Mouse (Mus musculus): ENCODE results near the gene Elk3.

Elk3 gene

GRCm38 (mm10) chr10:93267509-93267908, 43.4 kb downstream of the Elk3 start:
- DNase-seq (ENCODE audit: low read depth), result no peak

- no peak for DNase-seq (ENCODE audit: low read depth)
Observed at GRCm38 (mm10) chr10:93266521-93266920, 44.4 kb downstream of the Elk3 start.

- peak; percentile 64 for DNase-seq (ENCODE audit: low read depth)
Observed at GRCm38 (mm10) chr10:93265833-93266232, 45.1 kb downstream of the Elk3 start.

DNA sequence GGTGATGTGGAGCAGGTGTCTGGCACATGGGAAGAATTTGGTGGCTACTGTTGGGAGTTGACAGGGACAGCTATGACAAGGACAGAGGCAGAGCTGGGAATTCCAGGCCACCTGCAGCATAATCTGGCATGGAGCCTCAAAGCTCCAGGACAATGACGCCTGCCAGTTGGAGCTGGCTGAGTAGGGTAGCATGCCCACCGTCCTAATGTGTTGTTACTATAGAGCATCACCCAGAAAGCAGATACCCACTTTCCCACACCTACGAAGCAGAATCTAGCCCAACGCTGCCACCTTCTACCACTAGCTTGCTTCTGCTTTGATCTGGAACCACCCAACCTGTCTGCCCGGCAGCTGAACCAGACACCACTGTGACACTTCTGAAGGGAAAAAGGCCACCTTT, 46.9 kb downstream of the Elk3 start:
- DNase-seq (ENCODE audit: low read depth), result no peak

GRCm38 (mm10) chr10:93263431-93263830, 47.5 kb downstream of the Elk3 start:
- DNase-seq (ENCODE audit: low read depth), result no peak

DNA sequence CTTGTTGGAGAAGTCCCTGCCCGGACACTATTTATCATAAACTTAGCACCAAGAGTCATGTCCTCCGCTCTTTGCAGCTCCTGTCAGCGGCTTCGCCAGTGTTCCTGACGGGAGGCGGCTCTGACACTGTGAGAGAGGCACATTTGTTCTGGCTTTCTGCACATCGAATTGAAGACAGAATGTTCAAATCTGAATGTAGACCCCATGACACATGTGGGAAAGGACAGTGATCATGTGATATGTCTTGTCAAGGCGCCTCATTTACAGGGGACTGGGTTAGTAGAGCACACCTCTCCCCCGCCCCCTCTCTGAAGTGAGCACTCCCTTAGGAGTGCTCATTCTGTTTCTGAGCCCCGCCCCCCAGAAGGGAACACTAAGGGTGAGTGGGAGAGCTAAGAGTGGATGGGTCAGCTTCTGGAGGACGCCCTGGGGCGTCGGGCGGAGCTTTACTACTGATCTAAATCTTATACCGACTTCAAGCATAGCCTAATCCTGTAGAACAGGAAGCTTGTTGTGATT, 48.9 kb downstream of the Elk3 start:
- peak; percentile 45 for DNase-seq (ENCODE audit: low read depth)

DNA sequence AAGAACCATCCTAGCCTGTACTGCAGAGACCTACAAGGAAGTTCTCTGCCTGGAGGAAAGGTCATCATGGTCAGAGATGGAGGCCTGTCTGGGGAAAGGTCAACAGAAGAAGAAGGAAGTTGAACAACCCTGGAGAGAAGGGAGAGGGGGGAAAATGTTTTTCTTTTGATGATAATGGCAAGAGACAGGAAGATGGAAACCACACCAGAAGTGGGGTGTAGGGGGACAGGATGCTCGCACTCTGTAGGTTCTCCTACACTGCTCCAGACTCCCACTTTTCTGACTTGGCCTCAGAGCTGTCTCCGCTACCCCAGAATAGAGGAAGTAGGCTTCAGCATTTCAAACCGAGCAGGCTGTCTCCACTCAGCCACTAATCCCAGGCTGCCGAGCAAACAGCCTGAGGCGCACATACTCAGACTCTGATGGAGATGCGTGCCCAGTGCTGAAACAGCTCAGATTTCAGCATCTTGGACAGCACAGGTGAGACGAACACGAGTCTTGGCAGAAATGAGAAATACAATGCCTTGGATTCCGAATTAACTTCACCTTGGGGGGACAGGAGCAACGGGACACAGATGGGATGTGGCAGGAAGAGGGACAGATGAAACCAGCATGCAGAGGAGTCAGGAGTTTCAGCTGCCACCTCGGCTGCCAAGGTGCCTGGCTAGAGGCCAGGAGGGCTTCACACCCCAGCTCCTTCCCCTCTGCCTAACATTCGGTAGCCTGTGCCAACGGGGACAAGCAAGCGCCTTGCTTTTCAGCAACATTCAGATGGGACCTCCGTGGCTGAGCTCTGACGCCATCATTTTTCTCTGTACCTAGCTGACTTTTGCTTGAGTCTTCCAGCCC, 49.6 kb downstream of the Elk3 start:
- DNase-seq (ENCODE audit: low read depth), result peak; percentile 88

DNA sequence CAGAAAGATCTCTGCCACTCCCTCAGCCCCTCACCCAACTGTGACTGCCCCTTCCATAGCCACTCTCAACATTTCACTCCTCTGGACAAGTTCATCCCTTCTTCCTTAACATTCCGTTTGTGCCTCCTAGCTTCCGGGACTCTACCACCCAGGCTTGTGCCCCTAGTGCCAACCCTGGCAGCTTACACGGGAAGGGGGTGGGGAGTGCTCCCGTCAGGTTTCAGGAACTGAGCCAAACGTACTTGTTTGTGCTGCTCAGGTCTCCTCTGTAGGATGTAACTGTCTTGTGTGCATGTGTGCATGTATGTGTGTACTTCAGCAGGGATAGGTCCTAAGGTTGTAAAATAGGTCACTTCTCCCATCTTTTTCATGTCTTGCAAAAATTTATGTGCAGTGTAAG, 51.1 kb downstream of the Elk3 start:
- no peak for DNase-seq (ENCODE audit: low read depth)

GRCm38 (mm10) chr10:93255294-93255693, 55.6 kb downstream of the Elk3 start:
- no peak for DNase-seq (ENCODE audit: low read depth)

DNA sequence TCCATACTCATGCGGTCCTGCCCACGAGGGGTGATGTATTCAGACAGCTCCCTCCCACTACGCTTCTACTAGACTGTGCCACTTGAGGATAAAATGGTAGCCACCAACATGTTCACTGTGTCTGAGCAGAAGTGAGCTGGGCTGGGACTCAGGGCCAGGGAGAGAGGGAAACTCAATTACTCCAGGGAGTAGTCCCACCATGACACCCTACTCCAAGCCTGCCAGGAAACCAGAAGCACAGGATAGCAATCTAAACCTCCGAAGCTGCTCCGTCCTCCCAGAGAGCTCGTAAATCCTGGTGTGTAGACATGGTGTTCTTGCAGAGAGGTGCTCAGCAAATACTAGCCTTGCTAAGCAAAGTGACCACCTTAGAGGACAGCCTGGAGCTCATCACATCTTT, 57.8 kb downstream of the Elk3 start:
- no peak for DNase-seq (ENCODE audit: low read depth)

DNA sequence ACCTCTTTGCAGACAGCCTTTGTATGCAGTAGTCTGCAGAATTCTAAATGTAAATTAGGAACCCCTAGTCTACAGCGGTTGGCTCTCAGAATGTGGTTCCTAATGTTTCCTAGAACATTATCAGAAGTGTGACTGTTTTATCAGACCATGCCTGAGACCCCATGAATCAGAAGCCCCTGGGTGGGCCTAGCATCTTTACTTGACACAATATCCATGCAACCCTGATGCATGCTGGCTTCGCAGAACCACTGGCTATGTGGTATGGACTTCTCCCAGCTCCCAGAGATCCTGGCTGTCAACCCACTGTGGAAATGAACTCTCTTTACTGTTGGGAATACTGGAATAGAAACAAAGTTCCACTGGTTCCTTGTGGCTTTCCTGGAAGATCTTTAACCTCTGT, 58.3 kb downstream of the Elk3 start:
- DNase-seq (ENCODE audit: low read depth), result no peak

DNA sequence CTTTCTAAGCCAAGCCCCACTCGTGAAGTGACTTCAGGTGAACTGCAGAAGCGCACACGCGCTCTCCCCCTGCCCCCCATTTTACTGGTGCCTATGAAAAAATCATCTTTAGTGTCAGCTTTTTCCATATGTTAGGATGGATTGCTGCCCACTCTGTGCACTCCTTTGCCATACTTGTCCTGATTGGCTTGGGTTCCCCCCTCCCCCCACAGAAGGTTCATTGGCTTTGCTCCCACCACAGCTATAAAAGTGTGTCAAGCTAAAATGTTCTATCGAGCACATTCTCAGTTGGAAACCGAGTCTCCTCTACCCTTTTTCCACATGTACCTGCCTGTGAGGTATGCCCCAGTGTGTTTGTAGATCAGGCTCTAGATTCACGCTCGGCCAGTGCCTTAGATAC, 59.5 kb downstream of the Elk3 start:
- DNase-seq (ENCODE audit: low read depth), result no peak

- DNase-seq (ENCODE audit: low read depth), result no peak
Observed at GRCm38 (mm10) chr10:93250436-93251317, 60.3 kb downstream of the Elk3 start.

- no peak for DNase-seq (ENCODE audit: low read depth)
Observed at GRCm38 (mm10) chr10:93249901-93250300, 61.0 kb downstream of the Elk3 start.

- DNase-seq (ENCODE audit: low read depth), result no peak
Observed at GRCm38 (mm10) chr10:93248416-93248815, 62.5 kb downstream of the Elk3 start.

GRCm38 (mm10) chr10:93247902-93248301, 63.0 kb downstream of the Elk3 start:
- DNase-seq (ENCODE audit: low read depth), result no peak

GRCm38 (mm10) chr10:93247422-93247821, 63.5 kb downstream of the Elk3 start:
- no peak for DNase-seq (ENCODE audit: low read depth)

GRCm38 (mm10) chr10:93246185-93246920, 64.6 kb downstream of the Elk3 start:
- peak; percentile 68 for DNase-seq (ENCODE audit: low read depth)

- no peak for DNase-seq (ENCODE audit: low read depth)
Observed at GRCm38 (mm10) chr10:93244209-93244705, 66.7 kb downstream of the Elk3 start.

DNA sequence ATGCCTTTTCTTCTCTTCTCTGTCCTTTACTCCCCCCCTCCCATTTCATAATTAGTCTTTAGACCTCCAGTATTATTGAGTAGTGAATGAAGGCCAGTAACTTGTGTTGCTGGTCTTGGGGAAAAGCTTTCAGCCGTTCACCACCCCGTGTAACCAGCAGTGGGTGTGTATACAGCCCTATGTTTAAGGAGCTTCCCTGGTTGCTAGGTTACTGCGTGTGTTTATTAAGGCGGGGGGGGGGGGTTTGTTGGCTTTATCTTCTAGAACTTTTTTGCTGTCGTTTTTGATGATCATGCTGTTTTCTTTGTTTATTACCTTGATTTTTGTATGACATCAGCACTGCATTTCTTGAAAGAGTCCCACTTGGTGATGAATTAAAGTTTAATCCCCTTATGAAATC, 68.1 kb downstream of the Elk3 start:
- DNase-seq (ENCODE audit: low read depth), result no peak

DNA sequence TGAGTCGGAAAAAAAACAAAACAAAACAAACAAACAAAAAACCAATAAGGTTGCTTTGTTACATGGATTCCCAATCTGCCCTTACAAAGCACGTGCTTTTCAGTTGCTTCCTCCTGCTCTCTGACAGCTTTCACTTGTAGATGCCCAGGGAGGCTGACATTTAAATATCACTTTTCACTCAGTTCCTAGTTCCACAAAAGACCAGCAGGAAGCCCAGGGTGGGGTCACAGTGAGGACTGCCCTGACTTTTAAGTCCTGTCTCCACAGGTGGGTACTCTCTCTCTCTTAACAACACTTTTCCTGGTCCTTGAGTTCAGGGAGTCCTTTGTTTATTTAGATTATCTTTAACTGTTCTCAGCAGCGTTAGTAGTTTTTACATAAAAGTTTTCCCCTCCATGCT, 68.7 kb downstream of the Elk3 start:
- DNase-seq (ENCODE audit: low read depth), result no peak

GRCm38 (mm10) chr10:93239201-93239806, 71.6 kb downstream of the Elk3 start:
- DNase-seq (ENCODE audit: low read depth), result no peak
